Mouse (Mus musculus) neural tube, embryonic 14.5 days (tissue): ENCODE data around the gene Nek5. TPM values are rescaled to one million over a fixed set of nuclear protein-coding genes. Genes with fewer than 3 reads are reported as not detected.
A peak's percentile ranks its signal among the peaks of the same experiment; 100 is the strongest.

Source experiments
- ATAC-seq: fragments of 200-750 bp; cut with Nextera tagmentation; 2 replicates; pipeline ENCODE4 v1.8.0; 2017; ENCODE audit warnings: low read depth, mild to moderate bottlenecking, moderate TSS enrichment, moderate library complexity
- H3K27ac ChIP-seq: fragments of 300-500 bp; sonication (generic); 2 replicates; pipeline ENCODE4 v1.5.1; 2014; ENCODE audit warnings: low read depth, mild to moderate bottlenecking, control low read depth, low read length, moderate library complexity, mixed read lengths
- H3K27me3 ChIP-seq: fragments of 300-500 bp; sonication (generic); 2 replicates; pipeline ENCODE4 v1.6.1; 2014; ENCODE audit warnings: low read length; ENCODE audit not compliant: control insufficient read depth, insufficient read depth
- H3K36me3 ChIP-seq: fragments of 300-500 bp; sonication (generic); 2 replicates; pipeline ENCODE4 v1.6.1; 2014; ENCODE audit warnings: low read length, mixed read lengths; ENCODE audit not compliant: control insufficient read depth, insufficient read depth
- H3K4me1 ChIP-seq: fragments of 300-500 bp; sonication (generic); 2 replicates; pipeline ENCODE4 v1.6.1; 2014; ENCODE audit warnings: low read length; ENCODE audit not compliant: control insufficient read depth, insufficient read depth
- H3K4me2 ChIP-seq: fragments of 300-500 bp; sonication (generic); 2 replicates; pipeline ENCODE4 v1.6.1; 2014; ENCODE audit warnings: mild to moderate bottlenecking, low read depth, low read length, control low read depth
- H3K4me3 ChIP-seq: fragments of 300-500 bp; sonication (generic); 2 replicates; pipeline ENCODE4 v1.5.1; 2014; ENCODE audit warnings: low read depth, low read length, control low read depth, mixed read lengths
- H3K9ac ChIP-seq: fragments of 300-500 bp; sonication (generic); replicated peaks from 2 replicates; pipeline ENCODE4 v1.6.1; 2014; ENCODE audit warnings: low read depth, mild to moderate bottlenecking, control low read depth, low read length, mixed read lengths
- H3K9me3 ChIP-seq: fragments of 300-500 bp; sonication (generic); 2 replicates; pipeline ENCODE4 v1.6.1; 2016; ENCODE audit warnings: low read length; ENCODE audit not compliant: control insufficient read depth
- WGBS: fragments of 180-500 bp; shearing (Covaris S2); extraction: QIAGEN DNeasy Blood & Tissue Kit; methylation state at CpG from one replicate; pipeline ENCODE4 v1.1.7; 2014; 5-methylcytosine and 5-hydroxymethylcytosine counted together
- polyA plus RNA-seq: library from polyadenylated mRNA; unstranded; fragments of >200 nt; fragmentation: Nextera tagmentation; extraction: Ambion mirVana; gene quantifications from 2 replicates; pipeline ENCODE4 v1.2.1, GENCODE M21; 2014

Gene Nek5
- polyA plus RNA-seq, 1 experiment from 2014 or later = 0.80 TPM

DNA sequence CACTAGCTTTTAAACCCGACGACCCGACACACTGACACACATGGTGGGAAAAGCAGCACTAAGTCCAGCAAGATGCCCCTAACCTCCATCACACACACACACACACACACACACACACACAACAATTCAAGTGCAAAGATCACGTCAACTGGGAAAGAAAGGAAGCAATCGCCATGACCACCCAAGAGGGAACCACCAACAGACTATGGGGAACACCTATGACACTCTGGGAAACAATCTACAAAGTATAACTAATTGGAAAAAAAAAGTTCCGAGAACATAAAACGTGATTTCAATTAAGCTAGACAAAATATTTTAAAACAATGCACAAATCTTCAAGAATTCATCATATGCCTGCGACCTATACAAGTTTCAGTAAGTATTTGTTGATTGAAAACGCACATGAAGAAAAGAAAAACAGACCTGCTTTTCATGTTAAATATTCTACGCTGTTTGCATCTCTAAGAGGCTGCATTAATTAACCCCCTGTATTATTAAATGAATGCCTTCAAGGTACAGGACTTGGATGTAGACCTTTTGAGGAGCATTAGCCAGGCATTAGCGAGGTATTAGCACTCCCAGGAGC, 65.6 kb downstream of the Nek5 start:
- H3K27ac ChIP-seq = no peak overlapping the region
- WGBS = 40% methylated on average over 11 of the region's 11 CpGs
- H3K4me1 ChIP-seq = peaks cover 9% of the 10 kb centered on the region
- H3K27me3 ChIP-seq = 0 out of 2 replicates have a peak, but pooled peaks cover 2% of the 10 kb centered on the region
- no peak for ATAC-seq
- H3K4me2 ChIP-seq = peak overlapping the region; percentile 80
- H3K36me3 ChIP-seq = peaks cover under 1% of the 10 kb centered on the region; the same call in 1 of the 2 replicates
- no peaks in the 10 kb centered on the region for H3K9me3 ChIP-seq
- peak overlapping the region; percentile 71 for H3K4me3 ChIP-seq
- H3K9ac ChIP-seq = peak overlapping the region; percentile 66; the same call in 1 of the 2 replicates

DNA sequence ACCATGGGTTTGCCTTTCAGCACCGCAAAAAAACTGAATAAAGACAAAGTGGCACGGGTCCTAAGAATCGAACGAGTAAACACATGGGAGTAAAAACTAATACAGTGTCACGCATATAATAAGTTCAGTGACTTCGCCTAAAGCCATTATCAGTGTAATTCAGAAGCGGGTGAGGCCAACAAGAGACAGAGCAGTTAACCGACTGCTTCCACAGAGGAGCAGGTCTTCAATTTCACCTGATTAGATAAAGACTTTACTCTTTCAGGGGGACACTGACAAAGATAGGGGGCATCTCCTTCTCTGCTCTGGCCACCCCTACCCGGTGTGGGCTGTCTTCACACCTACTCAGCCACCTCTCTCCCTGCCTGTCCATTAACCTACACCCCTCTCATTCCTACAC, 66.5 kb downstream of the Nek5 start:
- WGBS = 84% methylated on average over 9 of the region's 9 CpGs

GRCm38 (mm10) chr8:22056850-22057249, 68.0 kb downstream of the Nek5 start:
- Histone ChIP-seq H3K36me3 (no peaks in the 10 kb centered on the region), H3K27ac (no peak overlapping the region), H3K9ac (no peak overlapping the region), H3K4me1 (peaks cover 9% of the 10 kb centered on the region), H3K4me2 (no peak overlapping the region), H3K27me3 (0 out of 2 replicates have a peak, but pooled peaks cover 2% of the 10 kb centered on the region), H3K9me3 (no peaks in the 10 kb centered on the region), H3K4me3 (no peak overlapping the region)
- 79% methylated on average over 3 of the region's 3 CpGs for WGBS
- ATAC-seq = no peak

More for the DNA sequence above, 66.5 kb downstream of the Nek5 start:
- Histone ChIP-seq H3K27ac (no peak overlapping the region), H3K4me3 (no peak overlapping the region), H3K4me2 (no peak overlapping the region), H3K27me3 (0 out of 2 replicates have a peak, but pooled peaks cover 2% of the 10 kb centered on the region), H3K9me3 (no peaks in the 10 kb centered on the region), H3K4me1 (peaks cover 9% of the 10 kb centered on the region), H3K9ac (no peak overlapping the region), H3K36me3 (no peaks in the 10 kb centered on the region)
- ATAC-seq = no peak

- Histone ChIP-seq H3K4me2 (no peak overlapping the region), H3K27ac (no peak overlapping the region), H3K9ac (no peak overlapping the region), H3K4me3 (no peak overlapping the region), H3K36me3 (no peaks in the 10 kb centered on the region), H3K27me3 (0 out of 2 replicates have a peak, but pooled peaks cover 2% of the 10 kb centered on the region), H3K9me3 (no peaks in the 10 kb centered on the region), H3K4me1 (peaks cover 5% of the 10 kb centered on the region; the same call in 1 of the 2 replicates)
- WGBS = 96% methylated on average over 2 of the region's 2 CpGs
- ATAC-seq = no peak
Observed at GRCm38 (mm10) chr8:22055492-22055877, 69.4 kb downstream of the Nek5 start.

GRCm38 (mm10) chr8:22054674-22055491, 70.0 kb downstream of the Nek5 start:
- no peak for ATAC-seq
- Histone ChIP-seq H3K27ac (no peak overlapping the region), H3K4me1 (peaks cover 5% of the 10 kb centered on the region; the same call in 1 of the 2 replicates), H3K9me3 (no peaks in the 10 kb centered on the region), H3K4me3 (no peak overlapping the region), H3K36me3 (no peaks in the 10 kb centered on the region), H3K9ac (no peak overlapping the region), H3K27me3 (0 out of 2 replicates have a peak, but pooled peaks cover 2% of the 10 kb centered on the region), H3K4me2 (no peak overlapping the region)
- whole genome bisulfite sequencing = 88% methylated on average over 12 of the region's 12 CpGs

GRCm38 (mm10) chr8:22047699-22048464, 77.0 kb downstream of the Nek5 start:
- Histone ChIP-seq H3K4me3 (no peak overlapping the region), H3K36me3 (no peaks in the 10 kb centered on the region), H3K27me3 (no peaks in the 10 kb centered on the region), H3K4me1 (no peaks in the 10 kb centered on the region), H3K27ac (no peak overlapping the region), H3K9me3 (no peaks in the 10 kb centered on the region), H3K4me2 (no peak overlapping the region), H3K9ac (no peak overlapping the region)
- peak; percentile 72; the same call in 1 of the 2 replicates for ATAC-seq
- WGBS = 44% methylated on average over 2 of the region's 2 CpGs

- Histone ChIP-seq H3K9me3 (no peaks in the 10 kb centered on the region), H3K4me3 (no peak overlapping the region), H3K36me3 (no peaks in the 10 kb centered on the region), H3K9ac (no peak overlapping the region), H3K27ac (no peak overlapping the region), H3K4me1 (no peaks in the 10 kb centered on the region), H3K4me2 (no peak overlapping the region), H3K27me3 (no peaks in the 10 kb centered on the region)
- ATAC-seq = no peak
- WGBS = 42% methylated on average over 12 of the region's 12 CpGs
Observed at GRCm38 (mm10) chr8:22043706-22044105, 81.1 kb downstream of the Nek5 start.

DNA sequence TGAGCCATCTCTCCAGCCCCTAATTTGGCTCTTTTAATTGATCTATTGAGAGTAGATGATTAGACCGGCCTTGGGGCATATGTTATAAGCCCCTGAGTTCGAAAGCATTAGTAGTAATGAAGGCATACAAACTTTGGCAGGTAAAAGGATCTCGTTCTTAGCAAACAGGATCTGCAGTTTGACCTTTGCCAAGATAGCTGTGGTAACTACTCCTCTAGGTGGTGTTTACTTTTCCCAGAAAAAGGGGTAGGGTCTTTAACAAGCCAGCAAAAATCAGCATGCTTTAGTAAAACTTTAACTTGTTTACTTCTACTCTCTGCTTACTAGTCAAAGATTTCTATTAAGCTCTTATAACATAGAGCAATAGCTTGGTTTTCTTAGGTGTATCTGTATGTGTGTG, 82.3 kb downstream of the Nek5 start:
- Histone ChIP-seq H3K4me3 (no peak overlapping the region), H3K27me3 (no peaks in the 10 kb centered on the region), H3K4me1 (no peaks in the 10 kb centered on the region), H3K9ac (no peak overlapping the region), H3K36me3 (no peaks in the 10 kb centered on the region), H3K27ac (no peak overlapping the region), H3K9me3 (no peaks in the 10 kb centered on the region), H3K4me2 (no peak overlapping the region)
- ATAC-seq = no peak
- WGBS = 93% methylated on average over 3 of the region's 3 CpGs
